In genomic region chr9:50738914-50739870, GRCm38 (mm10) we compare ENCODE assay signal across 9 mouse cellular contexts. TPM values are rescaled to one million over a fixed set of nuclear protein-coding genes. Genes with fewer than 3 reads are reported as not detected.
DNase-seq lines count a peak whose midpoint lies in the region; ATAC-seq and TF ChIP-seq lines count a peak whose summit lies in the region.
"Had no signal": no experiment of that assay in that cellular context is flagged by ENCODE, and none has a peak within 500 bp of the region (broad histone marks: within the 10 kb centered on the region; RNA-seq: fewer than 3 reads in every experiment).

Gene Dixdc1 (minus strand): TSS chr9:50739517.

- ATAC-seq in hematopoietic stem cell, adult 5-6 weeks (replicated peaks in 1 of 2; ENCODE audit: insufficient read depth in 1 of 2, low FRiP score in 2 of 2, low TSS enrichment in 1 of 2, low read depth in 1 of 2, poor library complexity in 2 of 2, severe bottlenecking in 2 of 2) = peak; percentile 91 to 98
- ATAC-seq in lung, embryonic 15.5 days (ENCODE audit: borderline replicate concordance, extremely low read depth, low FRiP score, low TSS enrichment) = peak; percentile 97

- peaks cover 3 to 6% of the 10 kb centered on the region in 2 experiments; a peak in 3 of 4 replicates for H3K27me3 ChIP-seq in MEL (ENCODE audit: control insufficient read depth in 1 of 2, insufficient read depth in 2 of 2, low read length in 2 of 2)
- no peaks in the 10 kb centered on the region for H3K27me3 ChIP-seq in lung, embryonic 15.5 days

- no peaks in the 10 kb centered on the region for H3K79me2 ChIP-seq in MEL (ENCODE audit: control insufficient read depth, insufficient read depth, low read length, poor library complexity)

- no peak for TF ChIP-seq POLR2A in MEL (IDR thresholded peaks at IDR 0.05; ENCODE audit: control insufficient read depth in 1 of 2, insufficient read depth in 1 of 2, low read depth in 1 of 2, low read length in 2 of 2, poor library complexity in 1 of 2)

- peak within 1 kb of the TSS in 1 of 2 experiments; percentile 24; a peak in 2 of 4 replicates for H3K4me3 ChIP-seq in MEL (ENCODE audit: control insufficient read depth in 1 of 2, insufficient read depth in 1 of 2, low read depth in 2 of 2, low read length in 2 of 2)
- H3K4me3 ChIP-seq in lung, embryonic 15.5 days = peak within 1 kb of the TSS; percentile 35

- H3K9me3 ChIP-seq in MEL (replicated peaks; ENCODE audit: insufficient read depth, low read length) = no peaks in the 10 kb centered on the region
- H3K9me3 ChIP-seq in lung, embryonic 15.5 days = no peaks in the 10 kb centered on the region

- no peaks in the 10 kb centered on the region for H3K36me3 ChIP-seq in MEL (ENCODE audit: control insufficient read depth in 1 of 2, insufficient read depth in 2 of 2, low read length in 2 of 2)
- no peaks in the 10 kb centered on the region for H3K36me3 ChIP-seq in lung, embryonic 15.5 days

- peak; percentile 85 for DNase-seq in MEL (ENCODE audit: low read depth, low spot score)
- DNase-seq in cerebellum, adult 8-10 months = peak; percentile 82
- DNase-seq in forelimb bud, embryonic 11.5 days (ENCODE audit: low read depth, low spot score) = peak; percentile 91
- peak; percentile 86 for DNase-seq in layer of hippocampus, adult 9-10 months (ENCODE audit: low spot score)
- DNase-seq in ovary, postnatal 10 days (ENCODE audit: low spot score) = peak; percentile 79
- DNase-seq in thymus, postnatal 0 days (ENCODE audit: low spot score) = peak; percentile 65

- peaks cover 0 to 3% of the 10 kb centered on the region in 2 experiments; a peak in 1 of 4 replicates for H3K4me1 ChIP-seq in MEL (ENCODE audit: control insufficient read depth in 1 of 2, insufficient read depth in 2 of 2, low read length in 2 of 2)
- H3K4me1 ChIP-seq in lung, embryonic 15.5 days = peaks cover 9% of the 10 kb centered on the region

- no peak for TF ChIP-seq CTCF in MEL (IDR thresholded peaks at IDR 0.05 in 2 of 3, conservative IDR thresholded peaks at IDR 0.05 in 1 of 3; ENCODE audit: control insufficient read depth in 1 of 3, insufficient read depth in 1 of 3, low read depth in 2 of 3, low read length in 3 of 3, poor library complexity in 1 of 3, severe bottlenecking in 1 of 3)

- H3K27ac ChIP-seq in MEL (ENCODE audit: control insufficient read depth, low read depth, low read length) = no peak within 1 kb of the TSS
- no peak within 1 kb of the TSS for H3K27ac ChIP-seq in lung, embryonic 15.5 days
- H3K27ac ChIP-seq: macrophage had no signal

- no peak for TF ChIP-seq RAD21 in MEL (IDR thresholded peaks at IDR 0.05; ENCODE audit: low read depth, low read length)

- H3K9ac ChIP-seq in MEL (ENCODE audit: control insufficient read depth, low read depth, low read length, poor library complexity, severe bottlenecking) = no peak within 1 kb of the TSS
- H3K9ac ChIP-seq in lung, embryonic 15.5 days = no peak within 1 kb of the TSS

- TF ChIP-seq EP300 in MEL (IDR thresholded peaks at IDR 0.05; ENCODE audit: low read depth in 1 of 2, low read length in 2 of 2) = no peak

- H3K4me2 ChIP-seq in lung, embryonic 15.5 days = peak within 1 kb of the TSS; percentile 59

- 12% methylated on average over 36 of the region's 36 CpGs for WGBS in lung, embryonic 15.5 days

TF ChIP-seq in MEL, 35 proteins besides CTCF, POLR2A, EP300 and RAD21:
- no peak for TF ChIP-seq MAX (IDR thresholded peaks at IDR 0.05; ENCODE audit: low read length)
- no peak for TF ChIP-seq MYC (IDR thresholded peaks at IDR 0.05; ENCODE audit: low read depth, low read length)
- no peak for TF ChIP-seq KAT2A (conservative IDR thresholded peaks at IDR 0.05; ENCODE audit: low read depth, low read length)
- no peak for TF ChIP-seq ZKSCAN1 (IDR thresholded peaks at IDR 0.05; ENCODE audit: low read depth, low read length)
- TF ChIP-seq TBP (IDR thresholded peaks at IDR 0.05; ENCODE audit: low read depth, low read length) = no peak
- TF ChIP-seq TAL1 (IDR thresholded peaks at IDR 0.05; ENCODE audit: low read length) = no peak
- no peak for TF ChIP-seq RCOR1 (IDR thresholded peaks at IDR 0.05; ENCODE audit: low read depth, low read length)
- TF ChIP-seq ZNF384 (IDR thresholded peaks at IDR 0.05; ENCODE audit: low read depth, low read length) = no peak
- no peak for TF ChIP-seq CHD1 (IDR thresholded peaks at IDR 0.05; ENCODE audit: low read depth, low read length)
- TF ChIP-seq MXI1 (IDR thresholded peaks at IDR 0.05; ENCODE audit: low read depth, low read length) = no peak
- TF ChIP-seq NELFE (IDR thresholded peaks at IDR 0.05; ENCODE audit: low read depth, low read length) = no peak
- no peak for TF ChIP-seq MEF2A (IDR thresholded peaks at IDR 0.05; ENCODE audit: extremely low read depth, insufficient replicate concordance, low read depth, low read length, poor library complexity, severe bottlenecking)
- TF ChIP-seq E2F4 (IDR thresholded peaks at IDR 0.05; ENCODE audit: borderline replicate concordance, low read depth, low read length) = no peak
- TF ChIP-seq GABPA (IDR thresholded peaks at IDR 0.05; ENCODE audit: low read depth, low read length) = no peak
- TF ChIP-seq TCF12 (IDR thresholded peaks at IDR 0.05; ENCODE audit: low read depth, low read length) = no peak
- no peak for TF ChIP-seq NRF1 (IDR thresholded peaks at IDR 0.05; ENCODE audit: insufficient read depth, low read depth, low read length, poor library complexity, severe bottlenecking)
- TF ChIP-seq USF2 (IDR thresholded peaks at IDR 0.05; ENCODE audit: borderline replicate concordance in 1 of 2, insufficient read depth in 1 of 2, low read depth in 1 of 2, low read length in 2 of 2) = no peak
- no peak for TF ChIP-seq ZC3H11A (IDR thresholded peaks at IDR 0.05; ENCODE audit: low read depth, low read length)
- TF ChIP-seq UBTF (IDR thresholded peaks at IDR 0.05; ENCODE audit: borderline replicate concordance, insufficient read depth, low read depth, low read length) = no peak
- TF ChIP-seq JUND (IDR thresholded peaks at IDR 0.05; ENCODE audit: low read depth, low read length) = no peak
TF ChIP-seq in MEL: peak in this region for 0.

RNA-seq across cellular contexts. Expression of gene Dixdc1, which starts in this region (rescaled TPM):
- total RNA-seq in MEL (2012; rRNA removed) = not detected in 2 replicates
- under 1 TPM in 1 of 2 experiments, not detected in 1; 0.07 TPM for polyA plus RNA-seq in MEL (2012; ENCODE audit: insufficient read depth in 1 of 2, insufficient read length in 2 of 2, low read depth in 1 of 2, low replicate concordance in 2 of 2, missing spikeins in 1 of 2)
- total RNA-seq in hematopoietic stem cell, adult 5-6 weeks (2017) = 0.99 and 2.3 TPM in 2 replicates
- 7.4 and 7.8 TPM in 2 replicates for polyA plus RNA-seq in lung, embryonic 15.5 days (2015; fragmentation: Nextera tagmentation; extraction: Ambion mirVana)
- 0.91 and 1.0 TPM in 2 replicates for polyA plus RNA-seq in thymus, postnatal 0 days (2015; fragmentation: Nextera tagmentation; extraction: Ambion mirVana)

Comparison
In these comparisons a context has a peak if more than half of its experiments do, and no peak if none do; other contexts are left out.
1. Peak in DNase-seq in MEL; RNA of the gene not detected or under 1 TPM.